Mouse (Mus musculus): Measurements from ENCODE around the gene Heatr5a. TPM values are rescaled to one million over a fixed set of nuclear protein-coding genes. Genes with fewer than 3 reads are reported as not detected.

Heatr5a gene
- 5.1 and 6.0 TPM in 2 replicates for polyA plus RNA-seq (2015; fragmentation: Nextera tagmentation; extraction: Ambion mirVana)

DNA sequence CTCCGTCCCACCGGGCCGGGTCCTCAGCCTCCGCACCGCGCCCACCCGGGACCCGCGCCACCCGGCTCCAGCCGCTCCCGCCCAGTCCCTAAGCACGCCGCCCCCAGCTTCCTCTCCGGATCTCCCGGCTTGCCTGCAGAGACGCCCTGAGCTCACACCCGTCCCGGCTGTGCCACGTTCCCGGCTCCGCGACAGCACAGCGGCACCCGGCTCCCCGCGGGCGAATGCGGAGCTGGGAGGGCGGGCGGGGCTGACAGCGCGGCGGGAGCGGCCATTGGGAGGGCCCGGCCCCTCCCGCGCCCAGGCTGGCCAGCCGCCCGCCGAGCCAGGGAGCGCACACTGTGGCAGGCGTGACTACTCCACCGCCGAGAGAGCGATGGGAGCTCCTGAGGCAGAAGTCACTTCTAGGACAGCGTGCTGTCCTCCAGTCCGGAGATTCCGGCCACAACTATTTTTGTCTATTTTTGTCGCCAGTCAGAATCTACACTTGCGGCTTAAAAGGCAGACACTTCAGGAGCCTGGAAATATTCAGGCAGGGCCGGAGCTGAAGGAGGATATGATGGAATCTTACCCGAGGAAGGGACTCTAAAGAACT, at the start of gene Heatr5a:
TSS of gene Heatr5a (minus strand) at position 252 of the 595 bp plus-strand sequence.
- Histone ChIP-seq H3K4me3 (replicated peaks) (peak within 1 kb of the TSS; percentile 100), H3K4me1 (replicated peaks) (peaks cover 27% of the 10 kb centered on the region), H3K27me3 (no peaks in the 10 kb centered on the region), H3K4me2 (peak within 1 kb of the TSS; percentile 81), H3K9me3 (replicated peaks) (peaks cover 4% of the 10 kb centered on the region; the same call in 1 of the 2 replicates), H3K36me3 (no peaks in the 10 kb centered on the region), H3K27ac (peak within 1 kb of the TSS; percentile 98), H3K9ac (peak within 1 kb of the TSS; percentile 98)
- under 1% methylated on average over 53 of the region's 53 CpGs for WGBS (ENCODE audit: insufficient replicate concordance)
- DNase-seq (peak; percentile 83), ATAC-seq (ENCODE audit: low read depth) (peak; percentile 96)

GRCm38 (mm10) chr12:52014494-52015029, 43.4 kb upstream of the Heatr5a start:
- H3K9ac ChIP-seq: no peak overlapping the region
- H3K36me3 ChIP-seq: no peaks in the 10 kb centered on the region
- no peak overlapping the region for H3K4me2 ChIP-seq
- no peak for DNase-seq
- ATAC-seq (ENCODE audit: low read depth): no peak
- no peaks in the 10 kb centered on the region for H3K9me3 ChIP-seq (replicated peaks)
- H3K4me3 ChIP-seq (replicated peaks): no peak overlapping the region
- WGBS (ENCODE audit: insufficient replicate concordance): 73% methylated on average over 7 of the region's 7 CpGs
- no peaks in the 10 kb centered on the region for H3K4me1 ChIP-seq (replicated peaks)
- H3K27ac ChIP-seq: no peak overlapping the region
- H3K27me3 ChIP-seq: no peaks in the 10 kb centered on the region

GRCm38 (mm10) chr12:52014044-52014443, 42.9 kb upstream of the Heatr5a start:
- WGBS (ENCODE audit: insufficient replicate concordance): 64% methylated on average over 11 of the region's 11 CpGs
- no peak overlapping the region for H3K9ac ChIP-seq
- no peak overlapping the region for H3K4me3 ChIP-seq (replicated peaks)
- ATAC-seq (ENCODE audit: low read depth) (no peak), DNase-seq (no peak)
- no peak overlapping the region for H3K4me2 ChIP-seq
- H3K36me3 ChIP-seq: no peaks in the 10 kb centered on the region
- no peaks in the 10 kb centered on the region for H3K9me3 ChIP-seq (replicated peaks)
- H3K4me1 ChIP-seq (replicated peaks): no peaks in the 10 kb centered on the region
- H3K27me3 ChIP-seq: no peaks in the 10 kb centered on the region
- H3K27ac ChIP-seq: no peak overlapping the region

DNA sequence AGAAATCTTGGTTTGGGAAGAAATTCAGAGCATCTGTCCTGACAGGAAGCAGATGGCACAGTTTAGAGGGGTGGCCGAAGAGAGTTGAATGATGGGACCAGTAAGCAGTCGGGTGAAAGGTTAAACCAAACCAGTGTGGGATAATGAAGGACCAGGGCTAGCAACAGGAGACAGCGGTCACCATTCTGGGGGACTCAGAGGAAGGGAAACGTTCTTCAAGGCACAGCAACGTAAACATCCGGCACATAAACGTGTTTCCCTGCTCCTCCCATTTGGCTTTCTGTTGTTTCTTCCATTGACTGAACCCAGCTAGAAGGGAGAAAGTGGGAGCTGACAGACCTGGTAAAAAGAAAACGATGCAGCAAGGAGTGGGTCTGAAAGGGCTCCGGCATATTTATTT, 42.2 kb upstream of the Heatr5a start:
- H3K4me1 ChIP-seq (replicated peaks): no peaks in the 10 kb centered on the region
- H3K4me2 ChIP-seq: no peak overlapping the region
- WGBS (ENCODE audit: insufficient replicate concordance): 44% methylated on average over 9 of the region's 9 CpGs
- no peak overlapping the region for H3K4me3 ChIP-seq (replicated peaks)
- no peaks in the 10 kb centered on the region for H3K36me3 ChIP-seq
- ATAC-seq (ENCODE audit: low read depth) (no peak), DNase-seq (no peak)
- no peaks in the 10 kb centered on the region for H3K27me3 ChIP-seq
- H3K27ac ChIP-seq: no peak overlapping the region
- H3K9ac ChIP-seq: no peak overlapping the region
- no peaks in the 10 kb centered on the region for H3K9me3 ChIP-seq (replicated peaks)

- no peak for ATAC-seq (ENCODE audit: low read depth)
- WGBS (ENCODE audit: insufficient replicate concordance): 68% methylated on average over 8 of the region's 8 CpGs
These were observed 41.0 kb upstream of the Heatr5a start for GRCm38 (mm10) chr12:52012159-52012558.

GRCm38 (mm10) chr12:52010630-52010961, 39.5 kb upstream of the Heatr5a start:
- Histone ChIP-seq H3K4me3 (replicated peaks) (no peak overlapping the region), H3K27me3 (no peaks in the 10 kb centered on the region), H3K4me1 (replicated peaks) (peaks cover 9% of the 10 kb centered on the region), H3K36me3 (no peaks in the 10 kb centered on the region), H3K27ac (no peak overlapping the region), H3K9ac (no peak overlapping the region), H3K9me3 (replicated peaks) (no peaks in the 10 kb centered on the region), H3K4me2 (no peak overlapping the region)
- ATAC-seq (ENCODE audit: low read depth): no peak
- DNase-seq: no peak
- 48% methylated on average over 2 of the region's 2 CpGs for WGBS (ENCODE audit: insufficient replicate concordance)

More at GRCm38 (mm10) chr12:52012159-52012558, 41.0 kb upstream of the Heatr5a start:
- Histone ChIP-seq H3K4me2 (no peak overlapping the region), H3K27ac (no peak overlapping the region), H3K9ac (no peak overlapping the region), H3K9me3 (replicated peaks) (no peaks in the 10 kb centered on the region), H3K4me1 (replicated peaks) (0 out of 2 replicates have a peak, but pooled peaks cover 3% of the 10 kb centered on the region), H3K27me3 (no peaks in the 10 kb centered on the region), H3K36me3 (no peaks in the 10 kb centered on the region), H3K4me3 (replicated peaks) (no peak overlapping the region)
- no peak for DNase-seq

GRCm38 (mm10) chr12:52009928-52010629, 39.0 kb upstream of the Heatr5a start:
- Histone ChIP-seq H3K4me3 (replicated peaks) (no peak overlapping the region), H3K4me1 (replicated peaks) (peaks cover 11% of the 10 kb centered on the region), H3K9me3 (replicated peaks) (no peaks in the 10 kb centered on the region), H3K4me2 (no peak overlapping the region), H3K36me3 (no peaks in the 10 kb centered on the region), H3K9ac (no peak overlapping the region), H3K27ac (no peak overlapping the region), H3K27me3 (no peaks in the 10 kb centered on the region)
- ATAC-seq (ENCODE audit: low read depth) (no peak), DNase-seq (no peak)
- 65% methylated on average over 15 of the region's 15 CpGs for WGBS (ENCODE audit: insufficient replicate concordance)

DNA sequence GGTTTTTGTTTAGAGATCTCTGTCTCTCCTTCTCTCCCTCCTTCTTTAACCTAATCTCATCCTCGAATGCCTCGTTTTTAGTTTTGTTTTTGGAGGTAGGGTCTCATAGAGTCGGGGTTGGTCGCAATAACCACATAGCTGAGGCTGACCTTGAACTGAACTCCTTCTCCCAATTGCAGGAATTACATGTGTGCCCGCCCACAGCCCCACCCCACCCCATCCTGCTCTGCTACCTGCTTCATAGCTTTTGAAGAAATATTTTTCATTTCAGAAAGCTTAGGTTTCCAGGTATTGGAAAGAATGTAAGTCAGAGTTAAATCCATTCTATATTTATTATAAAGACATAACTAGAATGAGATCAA, 35.5 kb upstream of the Heatr5a start:
- peak; percentile 38 for ATAC-seq (ENCODE audit: low read depth)
- Histone ChIP-seq H3K4me3 (replicated peaks) (peak overlapping the region; percentile 75), H3K36me3 (peaks cover 5% of the 10 kb centered on the region; the same call in 1 of the 2 replicates), H3K27ac (no peak overlapping the region), H3K9me3 (replicated peaks) (no peaks in the 10 kb centered on the region), H3K27me3 (no peaks in the 10 kb centered on the region), H3K9ac (peak overlapping the region; percentile 86), H3K4me2 (peak overlapping the region; percentile 76), H3K4me1 (replicated peaks) (peaks cover 13% of the 10 kb centered on the region)
- no peak for DNase-seq
- WGBS (ENCODE audit: insufficient replicate concordance): 41% methylated on average over 5 of the region's 5 CpGs

GRCm38 (mm10) chr12:52005877-52006632, 34.9 kb upstream of the Heatr5a start, which contains the start of gene Dtd2:
Gene Dtd2, minus strand, starts transcription at chr12:52006501.
- Histone ChIP-seq H3K27me3 (no peaks in the 10 kb centered on the region), H3K9ac (peak within 1 kb of the TSS; percentile 86), H3K4me1 (replicated peaks) (peaks cover 13% of the 10 kb centered on the region), H3K4me3 (replicated peaks) (peak within 1 kb of the TSS; percentile 75), H3K9me3 (replicated peaks) (no peaks in the 10 kb centered on the region), H3K4me2 (peak within 1 kb of the TSS; percentile 76), H3K27ac (peak within 1 kb of the TSS; percentile 76), H3K36me3 (peaks cover 5% of the 10 kb centered on the region; the same call in 1 of the 2 replicates)
- 2% methylated on average over 46 of the region's 46 CpGs for WGBS (ENCODE audit: insufficient replicate concordance)
- ATAC-seq (ENCODE audit: low read depth): peak; percentile 90
- DNase-seq: peak; percentile 88

DNA sequence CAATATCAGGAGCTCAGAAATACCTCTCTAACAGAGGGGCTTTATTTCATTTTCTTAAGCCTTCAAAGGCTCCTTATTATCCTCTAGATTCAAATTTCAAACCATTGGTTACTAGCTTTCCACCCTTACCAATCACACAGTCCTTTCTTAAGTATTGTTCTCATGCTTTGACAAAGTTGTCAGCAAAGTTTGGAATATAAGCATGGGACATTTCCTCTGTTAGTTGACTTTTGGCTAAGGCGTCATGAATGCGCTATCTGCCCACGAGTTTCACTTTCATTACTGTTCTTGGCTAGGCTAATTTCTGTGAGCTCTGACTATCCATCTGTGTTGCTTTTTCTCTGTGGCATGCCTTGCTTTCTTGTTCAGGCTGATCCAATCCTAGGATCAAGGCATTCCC, 31.6 kb upstream of the Heatr5a start:
- H3K4me3 ChIP-seq (replicated peaks): no peak overlapping the region
- 80% methylated on average over 3 of the region's 3 CpGs for WGBS (ENCODE audit: insufficient replicate concordance)
- H3K9ac ChIP-seq: no peak overlapping the region
- no peak overlapping the region for H3K4me2 ChIP-seq
- peaks cover 28% of the 10 kb centered on the region for H3K4me1 ChIP-seq (replicated peaks)
- no peak overlapping the region for H3K27ac ChIP-seq
- DNase-seq (no peak), ATAC-seq (ENCODE audit: low read depth) (no peak)
- no peaks in the 10 kb centered on the region for H3K27me3 ChIP-seq
- no peaks in the 10 kb centered on the region for H3K9me3 ChIP-seq (replicated peaks)
- peaks cover 21% of the 10 kb centered on the region for H3K36me3 ChIP-seq

DNA sequence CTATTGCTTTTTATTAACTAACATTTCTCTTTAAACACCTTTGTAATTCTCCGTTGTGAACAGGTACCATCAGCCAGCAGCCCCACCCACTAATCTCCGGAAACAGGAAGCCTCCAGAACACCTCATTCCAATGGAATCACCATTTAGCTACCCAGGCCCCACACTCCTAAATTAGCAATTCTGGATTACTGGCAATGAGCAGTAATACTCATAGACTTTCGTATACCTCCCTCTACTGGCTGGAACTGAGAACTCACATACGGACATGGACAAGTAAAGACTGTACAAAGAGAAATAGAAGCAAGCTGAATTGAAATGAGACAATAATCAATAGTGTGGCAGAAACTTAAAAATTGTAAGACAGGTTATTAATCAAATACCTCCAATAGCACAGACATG, 30.4 kb upstream of the Heatr5a start:
- peaks cover 25% of the 10 kb centered on the region for H3K4me1 ChIP-seq (replicated peaks)
- no peaks in the 10 kb centered on the region for H3K9me3 ChIP-seq (replicated peaks)
- no peak overlapping the region for H3K27ac ChIP-seq
- no peak overlapping the region for H3K4me3 ChIP-seq (replicated peaks)
- peaks cover 29% of the 10 kb centered on the region for H3K36me3 ChIP-seq
- DNase-seq (peak; percentile 35), ATAC-seq (ENCODE audit: low read depth) (no peak)
- no peak overlapping the region for H3K9ac ChIP-seq
- H3K27me3 ChIP-seq: no peaks in the 10 kb centered on the region
- no peak overlapping the region for H3K4me2 ChIP-seq
- WGBS (ENCODE audit: insufficient replicate concordance): 18% methylated on average over 4 of the region's 4 CpGs
